Comparison of ENCODE assay signal across 8 mouse cellular contexts in the genomic region with DNA sequence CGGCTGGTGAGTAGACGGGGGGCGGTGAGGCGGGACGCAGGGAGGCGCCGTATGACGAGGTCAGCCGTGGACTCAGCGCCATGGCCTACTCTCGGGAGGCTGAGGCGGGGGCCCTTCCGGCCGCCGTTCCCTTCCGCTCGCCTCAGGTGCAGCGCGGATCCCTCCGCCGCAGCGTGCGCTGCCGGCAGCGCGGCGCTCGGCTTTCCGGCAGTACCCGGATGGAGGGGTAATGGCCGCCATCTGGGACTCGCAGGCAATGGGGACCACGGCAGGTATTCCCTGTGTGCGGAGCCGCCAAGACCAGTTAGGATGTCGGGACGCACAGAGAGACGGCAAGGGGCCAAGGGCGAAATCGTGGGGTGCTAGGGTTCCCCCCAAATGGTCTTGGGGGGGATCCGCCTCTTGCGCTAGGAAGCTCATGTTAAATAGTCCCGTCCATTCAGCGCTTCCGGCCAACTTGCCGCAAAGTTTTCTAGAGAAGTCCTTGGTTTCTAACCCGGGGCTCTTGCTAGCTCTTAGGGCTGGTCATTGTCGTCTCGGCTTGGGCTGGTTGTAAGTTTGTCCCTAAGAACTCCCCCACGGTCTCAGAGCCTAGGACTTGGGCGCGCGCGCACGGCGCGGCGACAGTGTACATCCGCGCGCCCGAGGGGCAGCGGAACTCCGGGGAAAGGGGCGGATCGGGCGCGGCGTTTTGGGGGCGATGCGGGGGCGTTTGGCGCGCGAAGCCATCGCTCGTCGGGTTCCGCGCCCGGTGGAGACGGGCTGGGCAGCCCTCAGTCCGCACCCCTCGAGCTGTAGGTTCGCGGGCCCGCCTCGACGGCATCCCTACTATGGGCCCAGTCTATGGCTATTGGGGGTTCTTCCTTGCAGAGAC. TPM values are rescaled to one million over a fixed set of nuclear protein-coding genes. Genes with fewer than 3 reads are reported as not detected.
DNase-seq lines count a peak whose midpoint lies in the region; ATAC-seq and TF ChIP-seq lines count a peak whose summit lies in the region.

A gene (plus strand): TSS at position 187 of the 874 bp plus-strand sequence.

- ATAC-seq in heart, embryonic 15.5 days (replicated peaks; ENCODE audit: insufficient number of reproducible peaks, insufficient read depth, low FRiP score, low read depth), result peak; percentile 88
- ATAC-seq in liver, embryonic 14.5 days (ENCODE audit: insufficient read depth), result peak; percentile 91
- peak; percentile 96 for ATAC-seq in neural tube, embryonic 11.5 days (ENCODE audit: insufficient read depth, low FRiP score, low TSS enrichment)
- peak; percentile 95 for ATAC-seq in stomach, postnatal 0 days (ENCODE audit: low FRiP score, low TSS enrichment)

- TF ChIP-seq EP300 in liver, embryonic 14.5 days (IDR thresholded peaks at IDR 0.05; ENCODE audit: low read depth), result no peak
- no peak for TF ChIP-seq EP300 in stomach, postnatal 0 days (optimal IDR thresholded peaks at IDR 0.05)

- H3K27me3 ChIP-seq in forebrain, embryonic 10.5 days (ENCODE audit: poor library complexity, severe bottlenecking), result peaks cover 42% of the 10 kb centered on the region
- H3K27me3 ChIP-seq in heart, embryonic 15.5 days, result peaks cover 31% of the 10 kb centered on the region
- peaks cover 5% of the 10 kb centered on the region; the same call in 1 of the 2 replicates for H3K27me3 ChIP-seq in liver, embryonic 14.5 days (ENCODE audit: control insufficient read depth, insufficient read depth, low read length)
- no peaks in the 10 kb centered on the region for H3K27me3 ChIP-seq in neural tube, embryonic 11.5 days (ENCODE audit: control insufficient read depth, insufficient read depth, low read length)
- no peaks in the 10 kb centered on the region for H3K27me3 ChIP-seq in stomach, postnatal 0 days (ENCODE audit: control insufficient read depth, insufficient read depth, low read length)

- peak; percentile 97 for DNase-seq in CD4-positive helper T cell, adult 2 months (ENCODE audit: low read depth, low spot score)
- peak; percentile 70 for DNase-seq in c-Kit-positive CD71-negative TER-119-negative erythroid progenitor cells, embryonic 14.5 days (ENCODE audit: low read depth)
- DNase-seq in forebrain, embryonic 10.5 days (ENCODE audit: extremely low spot score, low spot score), result peak; percentile 90
- peak; percentile 87 to 93 for DNase-seq in kidney, postnatal 25 days
- peak; percentile 70 to 75 (median 71) for DNase-seq in liver, embryonic 14.5 days (ENCODE audit: low read depth in 3 of 3, low spot score in 3 of 3)
- DNase-seq in neural tube, embryonic 11.5 days (ENCODE audit: low spot score), result peak; percentile 95
- peak; percentile 93 for DNase-seq in stomach, postnatal 0 days (ENCODE audit: low spot score)

- peaks cover 4% of the 10 kb centered on the region for H3K9me3 ChIP-seq in forebrain, embryonic 10.5 days
- H3K9me3 ChIP-seq in heart, embryonic 15.5 days (replicated peaks), result no peaks in the 10 kb centered on the region
- no peaks in the 10 kb centered on the region for H3K9me3 ChIP-seq in liver, embryonic 14.5 days (ENCODE audit: control insufficient read depth, low read length)
- H3K9me3 ChIP-seq in neural tube, embryonic 11.5 days (ENCODE audit: control insufficient read depth, low read length), result no peaks in the 10 kb centered on the region
- H3K9me3 ChIP-seq in stomach, postnatal 0 days (ENCODE audit: control insufficient read depth, low read length), result peaks cover 3% of the 10 kb centered on the region; the same call in 1 of the 2 replicates

- H3K9ac ChIP-seq in heart, embryonic 15.5 days, result peak within 1 kb of the TSS; percentile 70
- peak within 1 kb of the TSS; percentile 81 for H3K9ac ChIP-seq in liver, embryonic 14.5 days (replicated peaks)
- peak within 1 kb of the TSS; percentile 91 for H3K9ac ChIP-seq in neural tube, embryonic 11.5 days (ENCODE audit: low read length)
- H3K9ac ChIP-seq in stomach, postnatal 0 days (ENCODE audit: low read length), result peak within 1 kb of the TSS; percentile 80

- peaks cover 13% of the 10 kb centered on the region for H3K4me1 ChIP-seq in forebrain, embryonic 10.5 days
- H3K4me1 ChIP-seq in heart, embryonic 15.5 days (replicated peaks), result no peaks in the 10 kb centered on the region
- peaks cover 4 to 7% of the 10 kb centered on the region in 2 experiments; a peak in 3 of 4 replicates for H3K4me1 ChIP-seq in liver, embryonic 14.5 days (replicated peaks; ENCODE audit: control insufficient read depth in 2 of 2, insufficient read depth in 2 of 2, low read length in 1 of 2)
- H3K4me1 ChIP-seq in neural tube, embryonic 11.5 days (ENCODE audit: control insufficient read depth, insufficient read depth, low read length), result no peaks in the 10 kb centered on the region
- no peaks in the 10 kb centered on the region for H3K4me1 ChIP-seq in stomach, postnatal 0 days (replicated peaks; ENCODE audit: control insufficient read depth, insufficient read depth)

- peak within 1 kb of the TSS; percentile 98 for H3K27ac ChIP-seq in forebrain, embryonic 10.5 days
- H3K27ac ChIP-seq in heart, embryonic 15.5 days, result peak within 1 kb of the TSS; percentile 86
- peak within 1 kb of the TSS; percentile 68 for H3K27ac ChIP-seq in liver, embryonic 14.5 days
- H3K27ac ChIP-seq in neural tube, embryonic 11.5 days (ENCODE audit: low read depth, low read length), result peak within 1 kb of the TSS; percentile 87
- H3K27ac ChIP-seq in stomach, postnatal 0 days (replicated peaks), result peak within 1 kb of the TSS; percentile 92

- H3K4me2 ChIP-seq in heart, embryonic 15.5 days, result peak within 1 kb of the TSS; percentile 82
- peak within 1 kb of the TSS; percentile 83 for H3K4me2 ChIP-seq in liver, embryonic 14.5 days (ENCODE audit: low read depth)
- H3K4me2 ChIP-seq in neural tube, embryonic 11.5 days (ENCODE audit: low read depth), result peak within 1 kb of the TSS; percentile 69
- H3K4me2 ChIP-seq in stomach, postnatal 0 days (replicated peaks; ENCODE audit: low read depth), result peak within 1 kb of the TSS; percentile 75

- peaks cover 27% of the 10 kb centered on the region for H3K36me3 ChIP-seq in forebrain, embryonic 10.5 days (replicated peaks)
- H3K36me3 ChIP-seq in heart, embryonic 15.5 days, result no peaks in the 10 kb centered on the region; the same call in 1 of the 2 replicates
- H3K36me3 ChIP-seq in liver, embryonic 14.5 days (replicated peaks; ENCODE audit: control insufficient read depth, insufficient read depth, low read depth), result no peaks in the 10 kb centered on the region
- no peaks in the 10 kb centered on the region for H3K36me3 ChIP-seq in neural tube, embryonic 11.5 days (ENCODE audit: control insufficient read depth, insufficient read depth, low read length)
- no peaks in the 10 kb centered on the region for H3K36me3 ChIP-seq in stomach, postnatal 0 days (ENCODE audit: control insufficient read depth, insufficient read depth, low read length)

- no peak for TF ChIP-seq CTCF in liver, embryonic 14.5 days (IDR thresholded peaks at IDR 0.05; ENCODE audit: low read depth)
- TF ChIP-seq CTCF in stomach, postnatal 0 days (IDR thresholded peaks at IDR 0.05; ENCODE audit: low read depth), result no peak

- peak within 1 kb of the TSS; percentile 80 for H3K4me3 ChIP-seq in forebrain, embryonic 10.5 days
- H3K4me3 ChIP-seq in heart, embryonic 15.5 days, result peak within 1 kb of the TSS; percentile 84
- H3K4me3 ChIP-seq in liver, embryonic 14.5 days (ENCODE audit: insufficient read depth in 1 of 2, low read depth in 2 of 2, low read length in 2 of 2), result peak within 1 kb of the TSS; percentile 88 to 90
- peak within 1 kb of the TSS; percentile 76 for H3K4me3 ChIP-seq in neural tube, embryonic 11.5 days (ENCODE audit: low read depth, low read length)
- peak within 1 kb of the TSS; percentile 82 for H3K4me3 ChIP-seq in stomach, postnatal 0 days (ENCODE audit: low read depth, low read length)

- WGBS in forebrain, embryonic 10.5 days, result under 1% methylated on average over 89 of the region's 89 CpGs
- WGBS in heart, embryonic 15.5 days, result under 1% methylated on average over 89 of the region's 89 CpGs
- WGBS in liver, embryonic 14.5 days (ENCODE audit: insufficient replicate concordance), result under 1% methylated on average over 89 of the region's 89 CpGs
- under 1% methylated on average over 88 of the region's 89 CpGs for WGBS in neural tube, embryonic 11.5 days
- WGBS in stomach, postnatal 0 days, result 1% methylated on average over 81 of the region's 89 CpGs

RNA-seq across cellular contexts. Expression of the gene that starts here (rescaled TPM):
- 12.0 and 13.6 TPM in 2 replicates for polyA plus RNA-seq in forebrain, embryonic 10.5 days (2016; fragmentation: Nextera tagmentation; extraction: Ambion mirVana)
- 5.0 and 5.9 TPM in 2 replicates for polyA plus RNA-seq in heart, embryonic 15.5 days (2015; fragmentation: Nextera tagmentation; extraction: Ambion mirVana)
- polyA plus RNA-seq in liver, embryonic 14.5 days (2012; rRNA removed), result 1.9 and 2.7 TPM in 2 replicates
- 4.4 and 5.5 TPM in 2 replicates for polyA plus RNA-seq in liver, embryonic 14.5 days (2014; fragmentation: Nextera tagmentation; extraction: Ambion mirVana)
- polyA plus RNA-seq in neural tube, embryonic 11.5 days (2014; fragmentation: Nextera tagmentation; extraction: Ambion mirVana), result 18.6 and 19.0 TPM in 2 replicates
- 6.1 and 6.8 TPM in 2 replicates for polyA plus RNA-seq in stomach, postnatal 0 days (2015; fragmentation: Nextera tagmentation; extraction: Ambion mirVana)

Comparison
In these comparisons a context has a peak if more than half of its experiments do, and no peak if none do; other contexts are left out.
1. Peak in every context shown above with its lines: DNase-seq, ATAC-seq, H3K4me3 ChIP-seq and H3K27ac ChIP-seq.